Mouse (Mus musculus) erythroblast, adult 5-6 weeks (primary cell): ENCODE measurements around the gene Vmn1r159. TPM values are rescaled to one million over a fixed set of nuclear protein-coding genes. Genes with fewer than 3 reads are reported as not detected.
"Not testable (repeated sequence)": the region's sequence is repeated elsewhere in the genome, so short reads cannot be mapped to it uniquely, and the experiment has no call there.

Source experiments
- ATAC-seq: replicated peaks from 2 replicates; pipeline ENCODE4 v1.8.0; 2016; ENCODE audit warnings: moderate number of reproducible peaks, mild to moderate bottlenecking, moderate TSS enrichment, inconsistent platforms; ENCODE audit not compliant: poor library complexity, low FRiP score, severe bottlenecking
- total RNA-seq, 2 experiments: library from RNA; stranded (forward) in 1 of 2; stranded (reverse) in 1 of 2; fragments of 150-400 nt in 1 of 2; fragments of 200-764, 138-1000 nt in 1 of 2; gene quantifications; 2 replicates each; pipeline versions ENCODE4 v1.2.3 to v1.2.4; 2015 to 2017; ENCODE audit warnings: low replicate concordance in 2 of 2

The Vmn1r159 gene
- total RNA-seq (2015; ENCODE audit: low replicate concordance), result not detected in 2 replicates
- total RNA-seq (2017; ENCODE audit: low replicate concordance), result not detected in 2 replicates

DNA sequence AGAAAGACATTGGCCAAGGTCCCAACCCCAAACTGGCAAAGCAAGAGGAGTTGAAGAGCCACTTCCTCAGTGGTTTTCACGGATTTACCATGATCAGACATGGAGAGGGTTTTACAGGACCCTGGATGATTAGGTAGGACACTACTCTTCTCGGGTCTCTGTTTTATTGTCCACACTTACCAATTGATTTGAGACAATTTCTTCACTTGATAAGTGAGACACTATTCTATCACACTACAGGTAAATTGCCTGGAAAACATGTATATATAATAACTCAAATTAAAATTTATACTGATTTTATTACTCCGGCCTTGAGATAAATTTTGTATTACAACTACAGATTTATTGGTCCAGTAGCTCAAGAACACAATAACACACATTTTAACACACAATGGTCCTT is at the start of gene Vmn1r159:
Gene Vmn1r159 (minus strand): TSS at position 101 of the 400 bp plus-strand sequence.
- ATAC-seq, result not testable (repeated sequence)

DNA sequence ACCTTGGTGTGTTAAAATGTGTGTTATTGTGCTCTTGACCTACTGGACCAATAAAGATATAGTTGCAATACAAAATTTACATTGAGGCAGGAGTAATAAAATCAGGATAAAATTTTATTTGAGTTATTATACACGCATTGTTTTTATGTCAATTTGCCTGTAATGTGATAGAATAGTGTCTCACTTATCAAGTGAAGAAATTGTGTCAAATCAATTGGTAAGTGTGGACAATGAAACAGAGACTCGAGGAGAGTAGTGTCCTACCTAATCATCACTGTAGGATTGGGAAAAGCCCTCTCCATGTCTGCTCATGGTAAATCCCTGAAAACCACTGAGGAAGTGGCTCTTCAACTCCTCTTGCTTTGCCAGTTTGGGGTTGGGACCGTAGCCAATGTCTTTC is 27.5 kb upstream of the Vmn1r159 start, which contains the start of gene Vmn1r160:
Gene Vmn1r160 (plus strand): TSS at position 301 of the 400 bp plus-strand sequence.
- not testable (repeated sequence) for ATAC-seq

Other genes with a start within 250 kb of the Vmn1r159 start
- not detected in 2 replicates for gene Vmn1r155, start 185.6 kb downstream of the Vmn1r159 start, total RNA-seq (2015; ENCODE audit: low replicate concordance)
- gene Vmn1r155, start 185.6 kb downstream of the Vmn1r159 start, total RNA-seq (2017; ENCODE audit: low replicate concordance), result not detected in 2 replicates
- not detected in 2 replicates for gene Gm8693, start 151.3 kb downstream of the Vmn1r159 start, total RNA-seq (2015; ENCODE audit: low replicate concordance)
- not detected in 2 replicates for gene Gm8693, start 151.3 kb downstream of the Vmn1r159 start, total RNA-seq (2017; ENCODE audit: low replicate concordance)
- gene Gm4567, start 123.9 kb downstream of the Vmn1r159 start, total RNA-seq (2015; ENCODE audit: low replicate concordance), result not detected in 2 replicates
- gene Gm4567, start 123.9 kb downstream of the Vmn1r159 start, total RNA-seq (2017; ENCODE audit: low replicate concordance), result not detected in 2 replicates
- not detected in 2 replicates for gene Vmn1r157, start 81.9 kb downstream of the Vmn1r159 start, total RNA-seq (2015; ENCODE audit: low replicate concordance)
- not detected in 2 replicates for gene Vmn1r157, start 81.9 kb downstream of the Vmn1r159 start, total RNA-seq (2017; ENCODE audit: low replicate concordance)
- not detected in 2 replicates for gene Vmn1r158, start 52.8 kb downstream of the Vmn1r159 start, total RNA-seq (2015; ENCODE audit: low replicate concordance)
- not detected in 2 replicates for gene Vmn1r158, start 52.8 kb downstream of the Vmn1r159 start, total RNA-seq (2017; ENCODE audit: low replicate concordance)
- gene Vmn1r160, start 27.6 kb upstream of the Vmn1r159 start, total RNA-seq (2015; ENCODE audit: low replicate concordance), result not detected in 2 replicates
- not detected in 2 replicates for gene Vmn1r160, start 27.6 kb upstream of the Vmn1r159 start, total RNA-seq (2017; ENCODE audit: low replicate concordance)
- gene Gm4214, start 141.1 kb upstream of the Vmn1r159 start, total RNA-seq (2015; ENCODE audit: low replicate concordance), result not detected in 2 replicates
- not detected in 2 replicates for gene Gm4214, start 141.1 kb upstream of the Vmn1r159 start, total RNA-seq (2017; ENCODE audit: low replicate concordance)
- gene Gm4216, start 176.3 kb upstream of the Vmn1r159 start, total RNA-seq (2015; ENCODE audit: low replicate concordance), result not detected in 2 replicates
- not detected in 2 replicates for gene Gm4216, start 176.3 kb upstream of the Vmn1r159 start, total RNA-seq (2017; ENCODE audit: low replicate concordance)
- not detected in 2 replicates for gene Vmn1r163, start 211.9 kb upstream of the Vmn1r159 start, total RNA-seq (2015; ENCODE audit: low replicate concordance)
- not detected in 2 replicates for gene Vmn1r163, start 211.9 kb upstream of the Vmn1r159 start, total RNA-seq (2017; ENCODE audit: low replicate concordance)
- gene Gm8720, start 223.9 kb upstream of the Vmn1r159 start, total RNA-seq (2015; ENCODE audit: low replicate concordance), result not detected in 2 replicates
- not detected in 2 replicates for gene Gm8720, start 223.9 kb upstream of the Vmn1r159 start, total RNA-seq (2017; ENCODE audit: low replicate concordance)